31 mouse cellular contexts compared by ENCODE assay signal in genomic region chr12:83798313-83798712, GRCm38 (mm10). TPM values are rescaled to one million over a fixed set of nuclear protein-coding genes. Genes with fewer than 3 reads are reported as not detected.
"Had no signal": no experiment of that assay in that cellular context is flagged by ENCODE, and none has a peak within 500 bp of the region (broad histone marks: within the 10 kb centered on the region; RNA-seq: fewer than 3 reads in every experiment).

No protein-coding gene starts in this region.

- H3K9me3 ChIP-seq: embryonic facial prominence, embryonic 10.5 days; embryonic facial prominence, embryonic 12.5 days; embryonic facial prominence, embryonic 13.5 days; embryonic facial prominence, embryonic 15.5 days; forebrain, embryonic 10.5 days; forebrain, embryonic 12.5 days; forebrain, embryonic 13.5 days; forebrain, embryonic 15.5 days had no signal

- H3K9ac ChIP-seq: embryonic facial prominence, embryonic 12.5 days; embryonic facial prominence, embryonic 13.5 days; embryonic facial prominence, embryonic 15.5 days; forebrain, embryonic 12.5 days; forebrain, embryonic 13.5 days; forebrain, embryonic 15.5 days; forebrain, postnatal 0 days had no signal

- H3K27me3 ChIP-seq: embryonic facial prominence, embryonic 12.5 days; embryonic facial prominence, embryonic 13.5 days; embryonic facial prominence, embryonic 15.5 days; forebrain, embryonic 12.5 days; forebrain, embryonic 13.5 days; forebrain, embryonic 15.5 days had no signal

- H3K4me1 ChIP-seq: embryonic facial prominence, embryonic 10.5 days; embryonic facial prominence, embryonic 12.5 days; embryonic facial prominence, embryonic 13.5 days; embryonic facial prominence, embryonic 15.5 days; forebrain, embryonic 10.5 days; forebrain, embryonic 12.5 days; forebrain, embryonic 13.5 days had no signal

- H3K27ac ChIP-seq: embryonic facial prominence, embryonic 10.5 days; embryonic facial prominence, embryonic 12.5 days; embryonic facial prominence, embryonic 13.5 days; embryonic facial prominence, embryonic 15.5 days; forebrain, embryonic 10.5 days; forebrain, embryonic 12.5 days; forebrain, embryonic 13.5 days; forebrain, embryonic 15.5 days; gastrocnemius, adult 2 months; heart, adult 2 months had no signal

- H3K4me3 ChIP-seq: embryonic facial prominence, embryonic 10.5 days; embryonic facial prominence, embryonic 12.5 days; embryonic facial prominence, embryonic 13.5 days; embryonic facial prominence, embryonic 15.5 days; erythroblast, embryonic 14.5 days; forebrain, embryonic 10.5 days; forebrain, embryonic 12.5 days; forebrain, embryonic 13.5 days; forebrain, embryonic 15.5 days; gastrocnemius, adult 2 months; heart, adult 2 months had no signal

- ATAC-seq: forebrain, embryonic 13.5 days; forebrain, embryonic 14.5 days; forebrain, embryonic 15.5 days; forebrain, embryonic 16.5 days; forebrain, postnatal 0 days had no signal

- DNase-seq: cerebellum, adult 2 months; cerebellum, adult 8-10 months; cerebellum, adult 9-10 months; cerebellum, adult 9-11 months; cerebellum, postnatal 10 days; cerebellum, postnatal 14 days; cerebellum, postnatal 25 days; cerebellum, postnatal 36 days; embryo, embryonic 11 days; forebrain, postnatal 0 days; gastrocnemius, adult 2 months; gastrocnemius, postnatal 10 days; gastrocnemius, postnatal 14 days; gastrocnemius, postnatal 25 days; gastrocnemius, postnatal 36 days; heart, adult 18-20 months; heart, adult 2 months had no signal

- H3K4me2 ChIP-seq: embryonic facial prominence, embryonic 12.5 days; embryonic facial prominence, embryonic 13.5 days; embryonic facial prominence, embryonic 15.5 days; forebrain, embryonic 12.5 days; forebrain, embryonic 13.5 days; forebrain, embryonic 15.5 days had no signal

RNA-seq across cellular contexts. Expression of gene Papln, which starts 34.9 kb away (rescaled TPM):
- total RNA-seq: common myeloid progenitor, adult 5-6 weeks; granulocyte monocyte progenitor cell, adult 5-6 weeks had no signal
- polyA plus RNA-seq: embryonic facial prominence, embryonic 11.5 days; erythroblast, embryonic 14.5 days had no signal
